Mouse (Mus musculus) neutrophil, adult 83 days (primary cell): ENCODE measurements around the gene Endog. TPM values are rescaled to one million over a fixed set of nuclear protein-coding genes. Genes with fewer than 3 reads are reported as not detected.

Experiments
- total RNA-seq, 2 experiments: library from RNA; stranded (reverse); gene quantifications; one replicate each; pipeline ENCODE4 v1.2.4; 2023

Gene Endog
- total RNA-seq: 1 to 10 TPM; 1.3 to 2.3 TPM

GRCm38 (mm10) chr2:30171371-30171996, at the start of gene Endog:
Gene Endog, plus strand, starts transcription at chr2:30171493.

GRCm38 (mm10) chr2:30124472-30125274, 46.6 kb upstream of the Endog start, which contains the start of gene Zer1:
Gene Zer1, minus strand, starts transcription at chr2:30124585.

GRCm38 (mm10) chr2:30133613-30134377, 37.5 kb upstream of the Endog start, which contains the start of gene Tbc1d13:
Gene Tbc1d13, plus strand, starts transcription at chr2:30133746.

GRCm38 (mm10) chr2:30177700-30178675, 6.7 kb downstream of the Endog start, which contains the start of gene Spout1:
Gene Spout1, minus strand, starts transcription at chr2:30178459.

GRCm38 (mm10) chr2:30205629-30206357, 34.5 kb downstream of the Endog start, which contains the start of gene Kyat1:
Gene Kyat1, minus strand, starts transcription at chr2:30205847.

Other genes starting within 250 kb of the Endog start
- 10 to 100 TPM; 28.7 to 29.8 TPM for gene Gle1, start 236.1 kb upstream of the Endog start, total RNA-seq
- 100 to 1,000 TPM; 185 TPM for gene Sptan1, start 205.9 kb upstream of the Endog start, total RNA-seq
- gene Wdr34, start 122.6 kb upstream of the Endog start, total RNA-seq: 1 to 10 TPM; 2.3 to 3.8 TPM
- 100 to 1,000 TPM; 135 to 140 TPM for gene Set, start 114.1 kb upstream of the Endog start, total RNA-seq
- gene Pkn3, start 93.8 kb upstream of the Endog start, total RNA-seq: 1 to 10 TPM; 7.1 to 7.3 TPM
- gene Zdhhc12, start 77.8 kb upstream of the Endog start, total RNA-seq: 10 to 100 TPM; 10.5 to 13.7 TPM
- 10 to 100 TPM; 31.5 to 33.2 TPM for gene Zer1, start 46.9 kb upstream of the Endog start, total RNA-seq
- gene Tbc1d13, start 37.7 kb upstream of the Endog start, total RNA-seq: 10 to 100 TPM; 54.5 to 57.4 TPM
- gene Spout1, start 7.0 kb downstream of the Endog start, total RNA-seq: 1 to 10 TPM; 8.3 to 9.2 TPM
- 1 to 10 TPM; 2.5 to 4.1 TPM for gene Kyat1, start 34.4 kb downstream of the Endog start, total RNA-seq
- gene Lrrc8a, start 66.2 kb downstream of the Endog start, total RNA-seq: 10 to 100 TPM; 16.5 to 16.8 TPM
- under 1 TPM in 1 of 2 experiments, not detected in 1; 0.20 TPM for gene Gm28035, start 69.1 kb downstream of the Endog start, total RNA-seq
- 1 to 10 TPM in 1 of 2 experiments, under 1 TPM in 1; 0.68 to 2.1 TPM for gene Phyhd1, start 94.7 kb downstream of the Endog start, total RNA-seq
- 1 to 10 TPM in 1 of 2 experiments, not detected in 1; 1.5 TPM for gene Gm28038, start 109.5 kb downstream of the Endog start, total RNA-seq
- gene Dolk, start 114.8 kb downstream of the Endog start, total RNA-seq: 1 to 10 TPM; 4.8 to 5.2 TPM
- gene Nup188, start 114.9 kb downstream of the Endog start, total RNA-seq: 10 to 100 TPM; 32.3 to 32.4 TPM
- gene Sh3glb2, start 187.8 kb downstream of the Endog start, total RNA-seq: 10 to 100 TPM; 18.7 to 19.1 TPM
- 1 to 10 TPM; 5.3 to 8.0 TPM for gene Miga2, start 192.7 kb downstream of the Endog start, total RNA-seq
- gene Dolpp1, start 220.8 kb downstream of the Endog start, total RNA-seq: 10 to 100 TPM; 10.7 to 12.4 TPM
- 10 to 100 TPM; 29.9 to 34.0 TPM for gene Crat, start 244.3 kb downstream of the Endog start, total RNA-seq
- 100 to 1,000 TPM; 107 to 122 TPM for gene Ptpa, start 244.5 kb downstream of the Endog start, total RNA-seq